ENCODE assay signal across 10 mouse cellular contexts in the genomic region with DNA sequence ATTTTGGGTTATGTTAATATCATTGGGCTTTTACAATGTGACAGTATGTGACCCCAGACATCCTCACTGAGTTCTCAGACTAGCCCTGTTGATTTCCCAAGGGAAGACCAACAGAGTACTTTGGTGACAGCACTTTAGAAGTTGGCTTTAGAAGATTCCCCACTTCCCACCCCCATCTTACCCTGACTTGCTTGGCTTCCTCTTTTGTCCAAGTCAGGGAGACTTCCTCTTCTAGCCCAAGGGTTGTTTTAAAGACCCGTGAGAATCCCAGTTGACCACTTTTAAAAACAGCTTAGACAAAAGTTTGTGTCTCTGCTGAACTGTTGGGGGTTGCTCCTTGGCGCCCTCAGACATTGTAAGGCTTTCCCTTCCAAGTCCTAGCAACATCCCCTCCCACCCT. TPM values are rescaled to one million over a fixed set of nuclear protein-coding genes. Genes with fewer than 3 reads are reported as not detected.
DNase-seq lines count a peak whose midpoint lies in the region; ATAC-seq and TF ChIP-seq lines count a peak whose summit lies in the region.
"Had no signal": no experiment of that assay in that cellular context is flagged by ENCODE, and none has a peak within 500 bp of the region (broad histone marks: within the 10 kb centered on the region; RNA-seq: fewer than 3 reads in every experiment).

No protein-coding gene starts in this region.

- no peaks in the 10 kb centered on the region for H3K27me3 ChIP-seq in heart, embryonic 13.5 days (replicated peaks)
- H3K27me3 ChIP-seq in liver, embryonic 15.5 days, result no peaks in the 10 kb centered on the region

- in situ Hi-C loops in ES-E14 (cut with MboI; ENCODE audit: low sequenced_read_pairs in 2 of 2, unreplicated experiment in 2 of 2), result no loop called here

- peak overlapping the region; percentile 74 for H3K9ac ChIP-seq in heart, embryonic 13.5 days
- H3K9ac ChIP-seq in ES-E14 (ENCODE audit: insufficient read depth, low read depth, low read length, poor library complexity, severe bottlenecking), result no peak overlapping the region
- no peak overlapping the region for H3K9ac ChIP-seq in liver, embryonic 15.5 days

- H3K4me3 ChIP-seq in heart, embryonic 13.5 days, result peak overlapping the region; percentile 77
- H3K4me3 ChIP-seq in ES-E14 (ENCODE audit: insufficient read depth in 1 of 2, low read depth in 1 of 2, low read length in 2 of 2, poor library complexity in 1 of 2, severe bottlenecking in 1 of 2), result no peak overlapping the region
- H3K4me3 ChIP-seq in liver, embryonic 15.5 days (replicated peaks), result no peak overlapping the region

- peaks cover 83% of the 10 kb centered on the region for H3K4me1 ChIP-seq in heart, embryonic 13.5 days
- peaks cover 4 to 27% of the 10 kb centered on the region in 2 experiments for H3K4me1 ChIP-seq in ES-E14 (ENCODE audit: control insufficient read depth in 2 of 2, insufficient read depth in 2 of 2, low read length in 2 of 2, poor library complexity in 1 of 2)
- H3K4me1 ChIP-seq in liver, embryonic 15.5 days (replicated peaks), result peaks cover 67% of the 10 kb centered on the region

- no peak for ATAC-seq in heart, embryonic 13.5 days (ENCODE audit: extremely low read depth, insufficient number of reproducible peaks, low FRiP score, low TSS enrichment)
- peak; percentile 69 for ATAC-seq in granulocyte monocyte progenitor cell, adult 5-6 weeks (replicated peaks; ENCODE audit: poor library complexity, severe bottlenecking)
- no peak for ATAC-seq in liver, embryonic 15.5 days (ENCODE audit: insufficient read depth)

- no peaks in the 10 kb centered on the region for H3K9me3 ChIP-seq in heart, embryonic 13.5 days
- no peaks in the 10 kb centered on the region for H3K9me3 ChIP-seq in ES-E14 (ENCODE audit: control insufficient read depth, insufficient read depth, low read depth, low read length)
- no peaks in the 10 kb centered on the region for H3K9me3 ChIP-seq in liver, embryonic 15.5 days (replicated peaks)

- H3K36me3 ChIP-seq in heart, embryonic 13.5 days, result peaks cover 4% of the 10 kb centered on the region; the same call in 1 of the 2 replicates
- no peaks in the 10 kb centered on the region for H3K36me3 ChIP-seq in ES-E14 (ENCODE audit: control insufficient read depth, insufficient read depth, low read length, poor library complexity, severe bottlenecking)
- no peaks in the 10 kb centered on the region for H3K36me3 ChIP-seq in liver, embryonic 15.5 days (replicated peaks)

- WGBS in heart, embryonic 13.5 days, result 31% methylated on average over 2 of the region's 2 CpGs
- 25% methylated on average over 2 of the region's 2 CpGs for WGBS in liver, embryonic 15.5 days (ENCODE audit: insufficient replicate concordance)

- H3K27ac ChIP-seq in heart, embryonic 13.5 days (replicated peaks), result peak overlapping the region; percentile 96
- peak overlapping the region; percentile 68; the same call in 1 of the 2 replicates for H3K27ac ChIP-seq in ES-E14 (ENCODE audit: insufficient read depth, low read depth, low read length, poor library complexity, severe bottlenecking)
- H3K27ac ChIP-seq in liver, embryonic 15.5 days (replicated peaks), result 0 out of 2 replicates have a peak overlapping the region, but pooled peaks have one; percentile 6

- DNase-seq in heart, adult 9 months (ENCODE audit: low spot score in 2 of 2), result no peak
- DNase-seq in ES-E14 (ENCODE audit: low read depth, low spot score), result no peak
- no peak for DNase-seq in cerebellum, adult 18-20 months
- no peak for DNase-seq in spleen, adult 18-20 months
- DNase-seq in yolk sac, embryonic 10.5 days (ENCODE audit: low spot score), result no peak
- DNase-seq: cerebellum, adult 2 months; kidney, postnatal 25 days had no signal

- H3K4me2 ChIP-seq in heart, embryonic 13.5 days, result peak overlapping the region; percentile 95
- no peak overlapping the region; the same call in 1 of the 2 replicates for H3K4me2 ChIP-seq in liver, embryonic 15.5 days

TF ChIP-seq in ES-E14, 5 proteins besides CTCF, POLR2A, EP300 and RAD21:
- no peak for TF ChIP-seq ZC3H11A (IDR thresholded peaks at IDR 0.05; ENCODE audit: borderline replicate concordance, low read depth, low read length)
- TF ChIP-seq ZNF384 (IDR thresholded peaks at IDR 0.05; ENCODE audit: low read depth, low read length), result no peak
- TF ChIP-seq CHD2 (IDR thresholded peaks at IDR 0.05; ENCODE audit: low read depth, low read length), result no peak
- no peak for TF ChIP-seq MAFK (IDR thresholded peaks at IDR 0.05; ENCODE audit: insufficient read depth, low read depth, low read length)
- TF ChIP-seq HCFC1 (IDR thresholded peaks at IDR 0.05; ENCODE audit: borderline replicate concordance, insufficient read depth, low read length), result no peak

RNA-seq across cellular contexts. Expression of a gene that starts 47.1 kb away (rescaled TPM):
- 0.05 and 0.09 TPM in 2 replicates for polyA plus RNA-seq in heart, embryonic 13.5 days (2015; fragmentation: Nextera tagmentation; extraction: Ambion mirVana)
- 0.05 TPM in 1 of 2 replicates, not detected in the other for total RNA-seq in ES-E14 (2012; rRNA removed)
- not detected in 2 replicates for total RNA-seq in granulocyte monocyte progenitor cell, adult 5-6 weeks (2014; fragmentation: Nextera tagmentation)
- not detected in 2 replicates for total RNA-seq in granulocyte monocyte progenitor cell, adult 5-6 weeks (2017)
- polyA plus RNA-seq in liver, embryonic 15.5 days (2015; fragmentation: Nextera tagmentation; extraction: Ambion mirVana), result 0.03 and 0.08 TPM in 2 replicates
- polyA plus RNA-seq: cerebellum, adult 2 months had no signal

Comparison
In these comparisons a context has a peak if more than half of its experiments do, and no peak if none do; other contexts are left out.
1. H3K27ac ChIP-seq: peak in every context shown above with its lines; median percentile 96 in heart, embryonic 13.5 days; 68 in ES-E14; 6 in liver, embryonic 15.5 days.